Mouse (Mus musculus) liver, adult 2 months (tissue): Measurements from ENCODE around the gene Nmi. TPM values are rescaled to one million over a fixed set of nuclear protein-coding genes. Genes with fewer than 3 reads are reported as not detected.

ENCODE experiments used
- DNase-seq: peaks from one replicate; pipeline ENCODE4 v3.0.0-alpha.2; 2011; ENCODE audit warnings: low read depth, low spot score; ENCODE audit errors: extremely low read depth
- H3K27ac ChIP-seq: fragments of 200-500 bp; replicated peaks from 2 replicates; pipeline ENCODE4 v1.5.1; 2012; ENCODE audit warnings: low read depth, mild to moderate bottlenecking, control low read depth, inconsistent platforms, low read length; ENCODE audit not compliant: insufficient read depth
- H3K27me3 ChIP-seq: fragments of 200-500 bp; 2 replicates; pipeline ENCODE4 v1.6.1; 2012; ENCODE audit warnings: mild to moderate bottlenecking, moderate library complexity, low read length, inconsistent platforms; ENCODE audit not compliant: control insufficient read depth, insufficient read depth
- H3K36me3 ChIP-seq: fragments of 200-500 bp; 2 replicates; pipeline ENCODE4 v1.6.1; 2012; ENCODE audit warnings: low read length, inconsistent platforms; ENCODE audit not compliant: control insufficient read depth, insufficient read depth
- H3K4me1 ChIP-seq: fragments of 200-500 bp; 2 replicates; pipeline ENCODE4 v1.6.1; 2011; ENCODE audit warnings: low read length; ENCODE audit not compliant: control insufficient read depth, insufficient read depth
- H3K4me3 ChIP-seq: fragments of 200-500 bp; 2 replicates; pipeline ENCODE4 v1.5.1; 2011; ENCODE audit warnings: low read depth, mild to moderate bottlenecking, control low read depth, low read length, moderate library complexity; ENCODE audit not compliant: insufficient read depth
- H3K79me2 ChIP-seq: fragments of 200-500 bp; 2 replicates; pipeline ENCODE4 v1.6.1; 2012; ENCODE audit warnings: inconsistent platforms, mild to moderate bottlenecking, low read length, moderate library complexity; ENCODE audit not compliant: control insufficient read depth, insufficient read depth
- H3K9ac ChIP-seq: fragments of 200-500 bp; 2 replicates; pipeline ENCODE4 v1.6.1; 2012; ENCODE audit warnings: low read depth, mild to moderate bottlenecking, control low read depth, inconsistent platforms, low read length
- CTCF ChIP-seq: fragments of 200-500 bp; IDR thresholded peaks from 2 replicates; pipeline ENCODE4 v1.5.1; 2011; ENCODE audit warnings: low read depth, low read length, control low read depth
- POLR2A ChIP-seq: fragments of 200-500 bp; IDR thresholded peaks from 2 replicates; pipeline ENCODE4 v1.6.1; 2011; ENCODE audit warnings: low read length, control low read depth; ENCODE audit not compliant: insufficient read depth; ENCODE audit errors: extremely low read depth
- WGBS: fragments of 180-500 bp; shearing (Covaris S2); methylation state at CpG from one replicate; pipeline ENCODE4 v1.1.7; 2018; 5-methylcytosine and 5-hydroxymethylcytosine counted together
- polyA plus RNA-seq: library from polyadenylated mRNA; depleted of rRNA; stranded (reverse); fragments of >200 nt; gene quantifications from 2 replicates; pipeline ENCODE4 v1.2.3, GENCODE M21; 2012
- total RNA-seq: library from RNA; depleted of rRNA; stranded (reverse); fragments of >200 nt; gene quantifications from 2 replicates; pipeline ENCODE4 v1.2.3, GENCODE M21; 2014

The Nmi gene
- total and polyA plus RNA-seq, 2 experiments: 5.9 to 54.2 TPM

DNA sequence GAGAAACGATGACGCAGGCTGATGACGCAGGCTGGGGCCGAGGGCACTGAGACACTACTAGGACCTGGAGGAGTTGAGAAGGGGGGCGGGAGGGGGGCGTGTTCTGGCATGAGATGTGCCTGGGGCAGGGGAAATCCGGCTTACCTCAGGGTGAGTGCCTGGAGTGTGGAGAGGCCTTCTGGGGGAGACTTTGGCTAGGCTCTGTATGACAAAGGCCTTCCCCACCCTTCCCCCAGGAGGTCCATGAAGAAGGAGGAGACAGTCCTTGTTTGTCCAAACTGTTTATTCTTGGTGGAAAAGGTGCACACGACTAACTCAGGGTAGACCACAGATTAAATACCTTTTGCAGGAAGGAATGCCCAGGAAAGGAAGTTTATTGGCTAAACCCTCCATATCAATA, 28.2 kb upstream of the Nmi start:
- Histone ChIP-seq H3K4me1 (no peaks in the 10 kb centered on the region), H3K36me3 (no peaks in the 10 kb centered on the region), H3K27ac (no peak overlapping the region), H3K9ac (no peak overlapping the region), H3K27me3 (no peaks in the 10 kb centered on the region), H3K79me2 (no peaks in the 10 kb centered on the region), H3K4me3 (no peak overlapping the region)
- DNase-seq: no peak
- TF ChIP-seq CTCF: no peak
- TF ChIP-seq POLR2A: no peak
- WGBS: 87% methylated on average over 8 of the region's 8 CpGs

GRCm38 (mm10) chr2:51999996-52000395, 26.7 kb upstream of the Nmi start:
- Histone ChIP-seq H3K36me3 (no peaks in the 10 kb centered on the region), H3K9ac (no peak overlapping the region), H3K27me3 (no peaks in the 10 kb centered on the region), H3K79me2 (no peaks in the 10 kb centered on the region), H3K4me3 (no peak overlapping the region), H3K4me1 (no peaks in the 10 kb centered on the region), H3K27ac (no peak overlapping the region)
- 69% methylated on average over 7 of the region's 7 CpGs for WGBS
- no peak for TF ChIP-seq POLR2A
- no peak for TF ChIP-seq CTCF
- no peak for DNase-seq

- Histone ChIP-seq H3K79me2 (no peaks in the 10 kb centered on the region), H3K4me1 (no peaks in the 10 kb centered on the region), H3K27ac (no peak overlapping the region), H3K9ac (no peak overlapping the region), H3K4me3 (no peak overlapping the region), H3K36me3 (no peaks in the 10 kb centered on the region), H3K27me3 (no peaks in the 10 kb centered on the region)
- WGBS: 69% methylated on average over 6 of the region's 6 CpGs
- DNase-seq: peak; percentile 10
- TF ChIP-seq CTCF (no peak), POLR2A (no peak)
Measured at GRCm38 (mm10) chr2:51991447-51991846, 18.2 kb upstream of the Nmi start.

- no peak for DNase-seq
- no peaks in the 10 kb centered on the region for H3K4me1 ChIP-seq
- no peak for TF ChIP-seq POLR2A
- TF ChIP-seq CTCF: no peak
- H3K79me2 ChIP-seq: no peaks in the 10 kb centered on the region
- no peak overlapping the region for H3K4me3 ChIP-seq
- no peak overlapping the region for H3K27ac ChIP-seq
- H3K9ac ChIP-seq: no peak overlapping the region
- H3K27me3 ChIP-seq: no peaks in the 10 kb centered on the region
- no peaks in the 10 kb centered on the region for H3K36me3 ChIP-seq
- 84% methylated on average over 2 of the region's 2 CpGs for WGBS
Measured at GRCm38 (mm10) chr2:51989559-51989958, 16.3 kb upstream of the Nmi start.

- 73% methylated on average over 5 of the region's 5 CpGs for WGBS
- Histone ChIP-seq H3K27ac (no peak overlapping the region), H3K27me3 (no peaks in the 10 kb centered on the region), H3K36me3 (no peaks in the 10 kb centered on the region), H3K9ac (no peak overlapping the region), H3K4me1 (no peaks in the 10 kb centered on the region), H3K4me3 (no peak overlapping the region), H3K79me2 (no peaks in the 10 kb centered on the region)
- no peak for DNase-seq
- TF ChIP-seq POLR2A: no peak
Measured at GRCm38 (mm10) chr2:51986695-51987094, 13.4 kb upstream of the Nmi start.

DNA sequence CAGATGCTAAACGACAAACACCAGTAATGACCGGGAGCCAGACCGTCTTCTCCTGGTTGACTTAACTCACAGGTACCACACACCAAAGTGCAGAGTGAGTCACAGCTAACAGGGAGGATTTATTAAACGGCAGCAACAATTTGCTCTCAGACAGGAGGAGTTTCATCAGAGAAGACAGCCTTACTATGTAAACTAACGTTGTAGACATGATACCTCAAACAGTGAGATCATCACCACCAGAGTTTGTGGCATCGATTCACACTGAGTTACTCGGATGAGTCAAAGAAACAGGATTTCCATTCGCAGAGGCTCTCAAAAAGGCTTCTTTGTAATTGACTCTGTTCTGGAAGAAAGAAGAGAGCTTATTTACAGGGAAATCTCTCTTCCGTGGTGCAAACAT, 12.9 kb upstream of the Nmi start:
- no peak for DNase-seq
- no peaks in the 10 kb centered on the region for H3K36me3 ChIP-seq
- no peaks in the 10 kb centered on the region for H3K4me1 ChIP-seq
- no peak overlapping the region for H3K27ac ChIP-seq
- H3K79me2 ChIP-seq: no peaks in the 10 kb centered on the region
- no peak overlapping the region for H3K9ac ChIP-seq
- WGBS: 76% methylated on average over 9 of the region's 9 CpGs
- no peak overlapping the region for H3K4me3 ChIP-seq
- H3K27me3 ChIP-seq: no peaks in the 10 kb centered on the region
- no peak for TF ChIP-seq CTCF
- no peak for TF ChIP-seq POLR2A
